Mouse (Mus musculus): ENCODE measurements around the gene Inip. TPM values are rescaled to one million over a fixed set of nuclear protein-coding genes. Genes with fewer than 3 reads are reported as not detected.

Inip gene
- polyA plus RNA-seq (2012; rRNA removed), result 5.5 and 5.8 TPM in 2 replicates

GRCm38 (mm10) chr4:59801489-59801888 is at the start of gene Inip:
TSS of gene Inip (minus strand) at chr4:59801589.

GRCm38 (mm10) chr4:59805181-59805967 is 4.0 kb upstream of the Inip start, which contains the start of gene Snx30:
TSS of gene Snx30 (plus strand) at chr4:59805840.

Other genes with a start within 250 kb of the Inip start
- gene Hsdl2, start 220.0 kb downstream of the Inip start, polyA plus RNA-seq (2012; rRNA removed), result 4.6 and 7.6 TPM in 2 replicates
- 3.5 TPM in 2 replicates for gene E130308A19Rik, start 175.4 kb downstream of the Inip start, polyA plus RNA-seq (2012; rRNA removed)
- gene Snx30, start 4.3 kb upstream of the Inip start, polyA plus RNA-seq (2012; rRNA removed), result 1.7 and 3.2 TPM in 2 replicates
- not detected in 2 replicates for gene Slc46a2, start 113.5 kb upstream of the Inip start, polyA plus RNA-seq (2012; rRNA removed)
- gene Mup4, start 159.1 kb upstream of the Inip start, polyA plus RNA-seq (2012; rRNA removed), result not detected in 2 replicates
- not detected in 2 replicates for gene Mup6, start 162.7 kb upstream of the Inip start, polyA plus RNA-seq (2012; rRNA removed)